Mouse (Mus musculus) G1E (cell line): ENCODE measurements around the gene Pnmal2. TPM values are rescaled to one million over a fixed set of nuclear protein-coding genes. Genes with fewer than 3 reads are reported as not detected.

Source experiments
- ATAC-seq: 2 replicates; pipeline ENCODE4 v1.8.0; 2016; ENCODE audit warnings: mild to moderate bottlenecking; ENCODE audit not compliant: insufficient number of reproducible peaks, poor library complexity, low FRiP score, severe bottlenecking; ENCODE audit errors: extremely low read depth
- DNase-seq: peaks from one replicate; pipeline ENCODE4 v3.0.0; 2012; ENCODE audit warnings: low spot score
- H3K27me3 ChIP-seq: 2 replicates; pipeline ENCODE4 v1.6.1; 2012; ENCODE audit warnings: mild to moderate bottlenecking, low read length, inconsistent platforms; ENCODE audit not compliant: insufficient read depth
- H3K36me3 ChIP-seq: replicated peaks from 2 replicates; pipeline ENCODE3; 2012; ENCODE audit warnings: mild to moderate bottlenecking, inconsistent platforms
- H3K4me1 ChIP-seq: 2 replicates; pipeline ENCODE4 v1.6.1; 2012; ENCODE audit warnings: low read depth, low read length, inconsistent platforms, mixed read lengths; ENCODE audit not compliant: insufficient read depth
- H3K4me3 ChIP-seq: 2 replicates; pipeline ENCODE4 v1.5.1; 2012; ENCODE audit warnings: low read depth, mild to moderate bottlenecking, inconsistent platforms, low read length, moderate library complexity, mixed read lengths
- H3K9me3 ChIP-seq: replicated peaks from 2 replicates; pipeline ENCODE4 v1.6.1; 2012; ENCODE audit warnings: inconsistent platforms
- CTCF ChIP-seq: IDR thresholded peaks from 2 replicates; pipeline ENCODE4 v1.5.1; 2012; ENCODE audit warnings: low read depth, low read length, inconsistent platforms, mixed read lengths
- GATA1 ChIP-seq: IDR thresholded peaks from 2 replicates; pipeline ENCODE4 v1.6.1; 2012; ENCODE audit warnings: borderline replicate concordance, low read length, inconsistent platforms, mixed read lengths
- GATA2 ChIP-seq: IDR thresholded peaks from 2 replicates; pipeline ENCODE4 v1.6.1; 2012; ENCODE audit warnings: low read depth, low read length, inconsistent platforms, borderline replicate concordance
- POLR2AphosphoS5 ChIP-seq: IDR thresholded peaks from 2 replicates; pipeline ENCODE4 v1.6.1; 2012; ENCODE audit warnings: low read depth, low read length, inconsistent platforms; ENCODE audit not compliant: insufficient replicate concordance
- TAL1 ChIP-seq: conservative IDR thresholded peaks from 2 replicates; pipeline ENCODE4 v1.6.1; 2012; ENCODE audit warnings: low read depth, low read length, inconsistent platforms, mixed read lengths
- polyA plus RNA-seq: library from polyadenylated mRNA; stranded (reverse); fragments of >175 nt; gene quantifications from 2 replicates; pipeline ENCODE4 v1.2.3, GENCODE M21; 2012
- total RNA-seq, 2 experiments: library from RNA; stranded (forward) in 1 of 2; stranded (reverse) in 1 of 2; fragments of 200-1000 nt in 1 of 2; fragments of >200 nt in 1 of 2; fragmentation: Nextera tagmentation in 1 of 2; gene quantifications; 2 replicates each; pipeline ENCODE4 v1.2.3; 2014 to 2017

The Pnmal2 gene
- total and polyA plus RNA-seq, 3 experiments: 0.22 TPM; not detected in 2

DNA sequence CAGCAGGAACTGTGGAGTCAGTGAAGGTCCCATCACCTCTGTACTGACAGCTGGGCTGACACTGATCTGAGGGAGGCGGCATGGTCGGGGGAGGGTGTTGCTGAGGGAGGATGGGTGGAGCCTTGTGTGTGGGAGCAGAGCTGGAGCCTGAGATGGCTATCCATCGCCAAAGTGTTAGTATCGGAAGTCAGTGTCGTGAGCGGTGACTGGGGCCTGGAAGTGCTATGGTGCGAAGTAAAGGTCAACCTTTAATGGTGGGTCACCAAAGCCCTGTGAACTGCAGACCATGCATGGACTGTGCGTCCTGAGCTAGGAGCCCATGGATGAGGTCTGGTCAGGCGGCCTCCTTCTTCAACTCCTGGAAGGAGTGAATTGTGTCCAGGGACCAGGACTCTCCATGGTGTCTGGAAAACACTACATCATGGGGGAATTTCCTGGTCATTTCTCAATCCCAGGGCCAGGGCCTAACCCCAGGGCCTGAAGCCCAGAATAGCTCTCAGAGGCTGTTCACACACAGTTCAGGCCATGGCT lies 38.9 kb upstream of the Pnmal2 start:
- no peaks in the 10 kb centered on the region for H3K9me3 ChIP-seq
- DNase-seq: peak; percentile 47
- peaks cover 60% of the 10 kb centered on the region for H3K4me1 ChIP-seq
- H3K4me3 ChIP-seq: no peak overlapping the region; the same call in 1 of the 2 replicates
- H3K36me3 ChIP-seq: no peaks in the 10 kb centered on the region
- ATAC-seq: peak; percentile 55
- TF ChIP-seq GATA1 (no peak), POLR2AphosphoS5 (no peak)
- peaks cover 50% of the 10 kb centered on the region for H3K27me3 ChIP-seq

DNA sequence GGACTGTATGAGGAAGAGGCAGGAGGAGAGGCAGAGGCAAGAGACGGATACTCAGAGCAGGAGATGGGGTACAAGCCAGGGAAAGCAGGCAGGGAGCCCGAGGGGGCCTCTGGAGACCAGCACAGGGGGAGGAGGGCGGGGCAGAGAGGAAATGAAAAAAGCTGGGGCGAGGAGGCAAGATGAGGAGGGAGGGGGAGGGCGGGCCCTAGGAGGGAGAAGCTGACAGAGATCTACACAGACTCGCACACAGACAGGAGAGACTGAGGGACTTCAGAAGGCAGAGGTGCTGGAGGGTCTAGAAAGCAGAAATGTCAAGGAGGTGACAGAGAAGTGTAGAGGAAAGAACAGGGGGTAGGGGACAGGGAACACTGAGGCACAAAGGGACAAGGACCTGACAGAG lies 38.2 kb upstream of the Pnmal2 start, which contains the start of gene Ptgir:
Gene Ptgir, plus strand, starts transcription at position 210 of the 400 bp plus-strand sequence.
- no peak for TF ChIP-seq CTCF
- no peak for TF ChIP-seq TAL1
- TF ChIP-seq POLR2AphosphoS5: no peak
- no peak for TF ChIP-seq GATA2
- no peak for TF ChIP-seq GATA1
- H3K4me3 ChIP-seq: peak within 1 kb of the TSS; percentile 14
- no peaks in the 10 kb centered on the region for H3K9me3 ChIP-seq
- H3K27me3 ChIP-seq: peaks cover 48% of the 10 kb centered on the region
- peaks cover 60% of the 10 kb centered on the region for H3K4me1 ChIP-seq
- no peaks in the 10 kb centered on the region for H3K36me3 ChIP-seq
- ATAC-seq (no peak), DNase-seq (peak; percentile 54)

GRCm38 (mm10) chr7:16906889-16907559 lies 37.5 kb upstream of the Pnmal2 start:
- Histone ChIP-seq H3K4me1 (peaks cover 55% of the 10 kb centered on the region), H3K9me3 (no peaks in the 10 kb centered on the region), H3K4me3 (peak overlapping the region; percentile 14; the same call in 1 of the 2 replicates), H3K36me3 (no peaks in the 10 kb centered on the region), H3K27me3 (peaks cover 48% of the 10 kb centered on the region)
- DNase-seq (no peak), ATAC-seq (no peak)
- TF ChIP-seq CTCF: no peak
- no peak for TF ChIP-seq GATA1
- no peak for TF ChIP-seq POLR2AphosphoS5
- no peak for TF ChIP-seq TAL1
- no peak for TF ChIP-seq GATA2

GRCm38 (mm10) chr7:16907842-16908241 lies 36.6 kb upstream of the Pnmal2 start:
- TF ChIP-seq GATA1 (no peak), CTCF (no peak), POLR2AphosphoS5 (no peak), GATA2 (no peak), TAL1 (no peak)
- ATAC-seq (no peak), DNase-seq (no peak)

DNA sequence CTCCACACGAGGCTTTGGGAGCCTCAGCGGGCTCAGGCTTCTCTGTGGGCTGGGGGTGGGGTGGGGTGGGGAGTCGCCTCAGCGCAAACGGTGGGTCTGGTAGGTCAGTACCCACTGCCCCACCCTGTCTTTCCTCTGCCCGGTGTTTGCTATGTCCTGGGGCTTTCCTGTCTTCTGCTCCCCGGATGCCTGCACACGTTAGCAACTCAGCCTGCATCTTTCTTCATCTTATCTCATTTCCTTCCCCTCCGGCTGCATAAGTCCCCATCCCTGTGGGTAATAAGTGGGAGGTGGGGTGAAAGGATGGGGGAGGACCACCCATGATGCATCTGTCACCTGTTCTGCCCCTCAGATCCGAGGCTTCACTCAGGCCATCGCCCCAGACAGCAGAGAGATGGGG lies 36.1 kb upstream of the Pnmal2 start:
- ATAC-seq (no peak), DNase-seq (no peak)
- Histone ChIP-seq H3K36me3 (peaks cover 6% of the 10 kb centered on the region), H3K9me3 (no peaks in the 10 kb centered on the region), H3K4me1 (peaks cover 42% of the 10 kb centered on the region), H3K4me3 (no peak overlapping the region), H3K27me3 (peaks cover 45% of the 10 kb centered on the region)
- no peak for TF ChIP-seq TAL1
- TF ChIP-seq POLR2AphosphoS5: no peak
- TF ChIP-seq GATA1: no peak
- no peak for TF ChIP-seq GATA2

More at GRCm38 (mm10) chr7:16907842-16908241, 36.6 kb upstream of the Pnmal2 start:
- peaks cover 46% of the 10 kb centered on the region for H3K4me1 ChIP-seq
- H3K4me3 ChIP-seq: no peak overlapping the region
- H3K27me3 ChIP-seq: peaks cover 45% of the 10 kb centered on the region
- no peaks in the 10 kb centered on the region for H3K9me3 ChIP-seq
- H3K36me3 ChIP-seq: peaks cover under 1% of the 10 kb centered on the region

DNA sequence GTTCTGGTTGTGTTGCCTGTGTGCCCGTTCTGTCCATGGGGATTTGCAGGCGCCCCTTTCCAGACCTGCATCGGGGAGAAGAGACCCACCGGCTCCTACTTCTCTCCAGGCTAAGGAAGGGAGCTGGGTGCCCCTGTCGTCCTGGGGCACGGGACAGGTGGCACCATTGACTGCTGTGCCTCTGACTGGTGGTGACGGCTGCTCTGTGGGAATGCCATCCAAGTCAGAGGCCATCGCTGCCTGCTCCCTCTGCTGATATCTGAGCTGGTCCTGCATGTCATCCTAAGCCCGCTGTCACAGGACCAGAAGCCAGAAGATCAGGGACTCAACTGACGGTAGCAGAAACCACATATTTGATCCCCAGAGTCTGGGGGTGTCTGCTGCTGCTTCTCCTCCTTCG lies 35.6 kb upstream of the Pnmal2 start:
- H3K4me1 ChIP-seq: peaks cover 41% of the 10 kb centered on the region
- peaks cover 45% of the 10 kb centered on the region for H3K27me3 ChIP-seq
- DNase-seq (no peak), ATAC-seq (no peak)
- peaks cover 11% of the 10 kb centered on the region for H3K36me3 ChIP-seq
- no peak overlapping the region for H3K4me3 ChIP-seq
- H3K9me3 ChIP-seq: no peaks in the 10 kb centered on the region
- no peak for TF ChIP-seq TAL1

DNA sequence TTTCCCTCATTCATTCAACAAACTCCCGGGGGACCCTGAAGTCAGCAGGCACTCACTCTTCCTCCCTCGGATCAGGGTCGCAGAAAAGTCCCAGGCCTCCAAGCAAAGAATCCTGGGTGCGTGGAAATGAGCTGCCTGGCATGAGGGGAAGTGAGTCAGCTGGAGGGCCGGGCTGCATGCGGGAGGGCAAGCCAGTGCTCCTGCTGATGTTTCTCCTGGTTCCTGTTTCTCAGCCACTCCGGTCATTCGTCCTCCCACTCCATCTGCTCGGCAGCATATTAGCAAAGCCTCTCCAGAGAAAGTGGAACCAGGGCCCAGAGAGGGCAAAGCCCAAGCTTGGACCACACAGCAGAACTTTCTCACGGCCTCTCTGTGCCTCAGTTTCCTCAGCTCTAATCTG lies 34.6 kb upstream of the Pnmal2 start:
- DNase-seq: no peak
- Histone ChIP-seq H3K36me3 (peaks cover 21% of the 10 kb centered on the region), H3K4me1 (peaks cover 42% of the 10 kb centered on the region), H3K4me3 (no peak overlapping the region), H3K27me3 (peaks cover 45% of the 10 kb centered on the region), H3K9me3 (no peaks in the 10 kb centered on the region)
- no peak for ATAC-seq
- TF ChIP-seq CTCF: no peak
- TF ChIP-seq GATA1: no peak
- no peak for TF ChIP-seq POLR2AphosphoS5
- no peak for TF ChIP-seq GATA2
- TF ChIP-seq TAL1: no peak
